Comparison of ENCODE assay signal across 8 mouse cellular contexts in genomic region chr7:127206606-127207005, GRCm38 (mm10). TPM values are rescaled to one million over a fixed set of nuclear protein-coding genes. Genes with fewer than 3 reads are reported as not detected.
DNase-seq lines count a peak whose midpoint lies in the region; ATAC-seq and TF ChIP-seq lines count a peak whose summit lies in the region.

No protein-coding gene starts in this region.

- peak overlapping the region; percentile 99 for H3K4me2 ChIP-seq in heart, embryonic 12.5 days
- peak overlapping the region; percentile 92 for H3K4me2 ChIP-seq in intestine, embryonic 14.5 days (ENCODE audit: low read length)
- H3K4me2 ChIP-seq in midbrain, embryonic 15.5 days, result peak overlapping the region; percentile 99

- peak overlapping the region; percentile 98 for H3K4me3 ChIP-seq in heart, embryonic 12.5 days
- peak overlapping the region; percentile 61 for H3K4me3 ChIP-seq in cortical plate, adult 2 months (ENCODE audit: insufficient read depth, low read length)
- peak overlapping the region; percentile 90 for H3K4me3 ChIP-seq in intestine, embryonic 14.5 days (ENCODE audit: low read depth, low read length)
- H3K4me3 ChIP-seq in midbrain, embryonic 15.5 days, result peak overlapping the region; percentile 98

- intact Hi-C loops in heart, postnatal 25 days (cut with DNase I), result no loop called here

- no peak for ATAC-seq in heart, embryonic 12.5 days (ENCODE audit: insufficient number of reproducible peaks, low FRiP score)
- no peak for ATAC-seq in intestine, embryonic 14.5 days (replicated peaks; ENCODE audit: low FRiP score, low TSS enrichment, low read depth)
- no peak for ATAC-seq in midbrain, embryonic 15.5 days (replicated peaks)
- ATAC-seq in cerebellum, adult (ENCODE audit: insufficient number of reproducible peaks, low FRiP score, low TSS enrichment), result no peak

- H3K9me3 ChIP-seq in heart, embryonic 12.5 days (replicated peaks), result no peaks in the 10 kb centered on the region
- no peaks in the 10 kb centered on the region for H3K9me3 ChIP-seq in intestine, embryonic 14.5 days (ENCODE audit: control insufficient read depth, low read length)
- H3K9me3 ChIP-seq in midbrain, embryonic 15.5 days, result no peaks in the 10 kb centered on the region

- H3K36me3 ChIP-seq in heart, embryonic 12.5 days, result peaks cover 31% of the 10 kb centered on the region
- H3K36me3 ChIP-seq in intestine, embryonic 14.5 days (ENCODE audit: control insufficient read depth, insufficient read depth, low read length), result peaks cover 32% of the 10 kb centered on the region
- peaks cover 13% of the 10 kb centered on the region; the same call in 1 of the 2 replicates for H3K36me3 ChIP-seq in midbrain, embryonic 15.5 days (replicated peaks)

- H3K27me3 ChIP-seq in heart, embryonic 12.5 days (replicated peaks), result no peaks in the 10 kb centered on the region
- no peaks in the 10 kb centered on the region for H3K27me3 ChIP-seq in intestine, embryonic 14.5 days (replicated peaks; ENCODE audit: control insufficient read depth, insufficient read depth, low read length)
- H3K27me3 ChIP-seq in midbrain, embryonic 15.5 days (replicated peaks), result no peaks in the 10 kb centered on the region

- H3K4me1 ChIP-seq in heart, embryonic 12.5 days (replicated peaks), result peaks cover 38% of the 10 kb centered on the region
- H3K4me1 ChIP-seq in cortical plate, adult 2 months (ENCODE audit: control insufficient read depth, insufficient read depth, low read length), result peaks cover 2% of the 10 kb centered on the region; the same call in 1 of the 2 replicates
- H3K4me1 ChIP-seq in intestine, embryonic 14.5 days (replicated peaks; ENCODE audit: control insufficient read depth, insufficient read depth, low read length), result peaks cover 16% of the 10 kb centered on the region
- H3K4me1 ChIP-seq in midbrain, embryonic 15.5 days, result peaks cover 42% of the 10 kb centered on the region

- no peak for TF ChIP-seq CTCF in cortical plate, adult 2 months (IDR thresholded peaks at IDR 0.05; ENCODE audit: extremely low read depth, insufficient read depth, low read length)

- TF ChIP-seq POLR2A in cortical plate, adult 2 months (IDR thresholded peaks at IDR 0.05; ENCODE audit: extremely low read depth, insufficient read depth, low read length), result no peak

- no peak for DNase-seq in heart, postnatal 25 days (ENCODE audit: low spot score)
- no peak for DNase-seq in intestine, embryonic 14.5 days (ENCODE audit: low spot score)
- DNase-seq in left cerebral cortex, adult 18-20 months (ENCODE audit: low spot score in 2 of 2), result no peak
- no peak for DNase-seq in thymus, postnatal 25 days

- H3K9ac ChIP-seq in heart, embryonic 12.5 days, result peak overlapping the region; percentile 99
- H3K9ac ChIP-seq in intestine, embryonic 14.5 days (ENCODE audit: low read length), result peak overlapping the region; percentile 91
- peak overlapping the region; percentile 97 for H3K9ac ChIP-seq in midbrain, embryonic 15.5 days

- WGBS in heart, embryonic 12.5 days, result 45% methylated on average over 2 of the region's 2 CpGs
- WGBS in intestine, embryonic 14.5 days, result 44% methylated on average over 2 of the region's 2 CpGs
- 65% methylated on average over 2 of the region's 2 CpGs for WGBS in midbrain, embryonic 15.5 days

- H3K27ac ChIP-seq in heart, embryonic 12.5 days (ENCODE audit: poor library complexity, severe bottlenecking), result 0 out of 2 replicates have a peak overlapping the region, but pooled peaks have one; percentile 92
- no peak overlapping the region for H3K27ac ChIP-seq in cortical plate, adult 2 months (ENCODE audit: insufficient read depth, low read length)
- peak overlapping the region; percentile 59; the same call in 1 of the 2 replicates for H3K27ac ChIP-seq in intestine, embryonic 14.5 days (ENCODE audit: low read depth)
- no peak overlapping the region for H3K27ac ChIP-seq in midbrain, embryonic 15.5 days

RNA-seq across cellular contexts. Expression of gene Tbc1d10b, which starts 1.7 kb away (rescaled TPM):
- 29.2 and 32.3 TPM in 2 replicates for polyA plus RNA-seq in heart, embryonic 12.5 days (2016; fragmentation: Nextera tagmentation; extraction: Ambion mirVana)
- total RNA-seq in heart, postnatal 25 days (2021), result 10 to 100 TPM; 28.8 to 29.1 TPM
- polyA plus RNA-seq in cortical plate, adult 2 months (2012; rRNA removed), result 70.4 and 76.0 TPM in 2 replicates
- 21.3 and 21.4 TPM in 2 replicates for polyA plus RNA-seq in intestine, embryonic 14.5 days (2014; fragmentation: Nextera tagmentation; extraction: Ambion mirVana)
- 39.6 and 44.8 TPM in 2 replicates for polyA plus RNA-seq in midbrain, embryonic 15.5 days (2015; fragmentation: Nextera tagmentation; extraction: Ambion mirVana)
- 10 to 100 TPM; 90.8 to 94.1 TPM for total RNA-seq in left cerebral cortex, adult 18-20 months (2021)

RNA-seq across cellular contexts. Expression of gene Mylpf, which starts 2.1 kb away (rescaled TPM):
- polyA plus RNA-seq in heart, embryonic 12.5 days (2016; fragmentation: Nextera tagmentation; extraction: Ambion mirVana), result 17.8 and 20.0 TPM in 2 replicates
- total RNA-seq in heart, postnatal 25 days (2021), result 1 to 10 TPM in 1 of 2 experiments, under 1 TPM in 1; 0.99 to 2.9 TPM
- 2.0 and 2.2 TPM in 2 replicates for polyA plus RNA-seq in cortical plate, adult 2 months (2012; rRNA removed)
- polyA plus RNA-seq in intestine, embryonic 14.5 days (2014; fragmentation: Nextera tagmentation; extraction: Ambion mirVana), result 10.8 and 12.9 TPM in 2 replicates
- 3.9 and 5.0 TPM in 2 replicates for polyA plus RNA-seq in midbrain, embryonic 15.5 days (2015; fragmentation: Nextera tagmentation; extraction: Ambion mirVana)
- total RNA-seq in left cerebral cortex, adult 18-20 months (2021), result 1 to 10 TPM; 2.1 to 3.0 TPM

RNA-seq across cellular contexts. Expression of gene Cd2bp2, which starts 10.8 kb away (rescaled TPM):
- 50.5 and 51.5 TPM in 2 replicates for polyA plus RNA-seq in heart, embryonic 12.5 days (2016; fragmentation: Nextera tagmentation; extraction: Ambion mirVana)
- total RNA-seq in heart, postnatal 25 days (2021), result 10 to 100 TPM; 35.6 to 38.1 TPM
- 85.0 and 99.3 TPM in 2 replicates for polyA plus RNA-seq in cortical plate, adult 2 months (2012; rRNA removed)
- 44.4 and 46.9 TPM in 2 replicates for polyA plus RNA-seq in intestine, embryonic 14.5 days (2014; fragmentation: Nextera tagmentation; extraction: Ambion mirVana)
- polyA plus RNA-seq in midbrain, embryonic 15.5 days (2015; fragmentation: Nextera tagmentation; extraction: Ambion mirVana), result 82.1 and 82.6 TPM in 2 replicates
- 10 to 100 TPM; 88.0 to 90.2 TPM for total RNA-seq in left cerebral cortex, adult 18-20 months (2021)

RNA-seq across cellular contexts. Expression of gene Zfp553, which starts 26.3 kb away (rescaled TPM):
- polyA plus RNA-seq in heart, embryonic 12.5 days (2016; fragmentation: Nextera tagmentation; extraction: Ambion mirVana), result 23.8 and 25.3 TPM in 2 replicates
- 1 to 10 TPM; 6.0 to 7.1 TPM for total RNA-seq in heart, postnatal 25 days (2021)
- 13.5 and 15.5 TPM in 2 replicates for polyA plus RNA-seq in cortical plate, adult 2 months (2012; rRNA removed)
- 16.8 and 18.5 TPM in 2 replicates for polyA plus RNA-seq in intestine, embryonic 14.5 days (2014; fragmentation: Nextera tagmentation; extraction: Ambion mirVana)
- 63.7 and 64.1 TPM in 2 replicates for polyA plus RNA-seq in midbrain, embryonic 15.5 days (2015; fragmentation: Nextera tagmentation; extraction: Ambion mirVana)
- 10 to 100 TPM; 21.3 to 22.1 TPM for total RNA-seq in left cerebral cortex, adult 18-20 months (2021)

RNA-seq across cellular contexts. Expression of gene Sept1, which starts 26.3 kb away (rescaled TPM):
- polyA plus RNA-seq in heart, embryonic 12.5 days (2016; fragmentation: Nextera tagmentation; extraction: Ambion mirVana), result 22.1 and 28.2 TPM in 2 replicates
- total RNA-seq in heart, postnatal 25 days (2021), result 1 to 10 TPM; 3.2 to 6.7 TPM
- 9.2 and 10.4 TPM in 2 replicates for polyA plus RNA-seq in cortical plate, adult 2 months (2012; rRNA removed)
- polyA plus RNA-seq in intestine, embryonic 14.5 days (2014; fragmentation: Nextera tagmentation; extraction: Ambion mirVana), result 12.9 and 14.4 TPM in 2 replicates
- polyA plus RNA-seq in midbrain, embryonic 15.5 days (2015; fragmentation: Nextera tagmentation; extraction: Ambion mirVana), result 17.0 and 18.2 TPM in 2 replicates
- total RNA-seq in left cerebral cortex, adult 18-20 months (2021), result 1 to 10 TPM; 4.4 to 4.5 TPM

Comparison
In these comparisons a context has a peak if more than half of its experiments do, and no peak if none do; other contexts are left out.
1. H3K27ac ChIP-seq: peak in heart, embryonic 12.5 days (single experiment) and intestine, embryonic 14.5 days (single experiment); none in cortical plate, adult 2 months (single experiment) and midbrain, embryonic 15.5 days (single experiment).
2. Peak in every context shown above with its lines, with median percentiles within 50 percentile points of each other: H3K4me2 ChIP-seq, H3K4me3 ChIP-seq and H3K9ac ChIP-seq.